Mouse (Mus musculus) spleen, postnatal 10 days (tissue): ENCODE data around the gene Nek3.
A peak's percentile ranks its signal among the peaks of the same experiment; 100 is the strongest.
"Not testable (repeated sequence)": the region's sequence is repeated elsewhere in the genome, so short reads cannot be mapped to it uniquely, and the experiment has no call there.

Source experiments
- DNase-seq, 2 experiments: peaks; one replicate each; pipeline ENCODE4 v3.0.0; 2021 to 2022; ENCODE audit warnings: low spot score in 2 of 2

Gene Nek3

GRCm38 (mm10) chr8:22143764-22144491 lies 22.3 kb downstream of the Nek3 start:
- no peak for DNase-seq

- no peak for DNase-seq
Measured at GRCm38 (mm10) chr8:22142592-22142991, 23.6 kb downstream of the Nek3 start.

- no peak for DNase-seq
Measured at GRCm38 (mm10) chr8:22141836-22142385, 24.3 kb downstream of the Nek3 start.

GRCm38 (mm10) chr8:22136462-22136861 lies 29.8 kb downstream of the Nek3 start:
- not testable (repeated sequence) for DNase-seq

GRCm38 (mm10) chr8:22134750-22135135 lies 31.5 kb downstream of the Nek3 start:
- no peak for DNase-seq

GRCm38 (mm10) chr8:22134078-22134749 lies 32.0 kb downstream of the Nek3 start:
- DNase-seq, result peak in 1 of 2 experiments; percentile 55

GRCm38 (mm10) chr8:22132062-22132461 lies 34.2 kb downstream of the Nek3 start:
- no peak for DNase-seq

- DNase-seq, result peak in 1 of 2 experiments; percentile 26
Measured at GRCm38 (mm10) chr8:22124220-22125152, 41.7 kb downstream of the Nek3 start, which contains the start of gene Nek5. Gene Nek5 (minus strand): TSS chr8:22125053.

- DNase-seq, result no peak
Measured at GRCm38 (mm10) chr8:22107020-22107419, 59.2 kb downstream of the Nek3 start.

- peak in 1 of 2 experiments; percentile 14 for DNase-seq
Measured at GRCm38 (mm10) chr8:22091568-22091967, 74.7 kb downstream of the Nek3 start.

- no peak for DNase-seq
Measured at GRCm38 (mm10) chr8:22089226-22089625, 77.0 kb downstream of the Nek3 start.

GRCm38 (mm10) chr8:22079313-22080007 lies 86.8 kb downstream of the Nek3 start:
- DNase-seq, result no peak
